Mouse (Mus musculus): Measurements from ENCODE around the gene Gspt1. TPM values are rescaled to one million over a fixed set of nuclear protein-coding genes. Genes with fewer than 3 reads are reported as not detected.

Gspt1 gene
- polyA plus RNA-seq, 1 experiment from 2014 or later, result 103 TPM

MicroRNA genes within 50 kb of the gene (microRNA counts, 519-probe panel; counts per million panel counts)
- microRNA mmu-miR-1945, result 684 counts per million, percentile 72 among the panel's probes with 10 or more counts

Small RNA genes within 50 kb of the gene (microRNA-seq; reads per million reads assigned to microRNA genes)
- 9.4 reads per million, percentile 17 among the genes with 10 or more reads in this experiment for gene Mir1945

Other genes starting within 250 kb of the Gspt1 start
- gene Snn, start 193.4 kb downstream of the Gspt1 start, polyA plus RNA-seq (2016; fragmentation: Nextera tagmentation; extraction: Ambion mirVana), result 47.6 and 55.1 TPM in 2 replicates
- gene Litaf, start 188.2 kb downstream of the Gspt1 start, polyA plus RNA-seq (2016; fragmentation: Nextera tagmentation; extraction: Ambion mirVana), result 87.5 and 91.1 TPM in 2 replicates
- gene Txndc11, start 119.7 kb downstream of the Gspt1 start, polyA plus RNA-seq (2016; fragmentation: Nextera tagmentation; extraction: Ambion mirVana), result 27.9 and 33.4 TPM in 2 replicates
- 61.9 and 71.3 TPM in 2 replicates for gene Zc3h7a, start 77.9 kb downstream of the Gspt1 start, polyA plus RNA-seq (2016; fragmentation: Nextera tagmentation; extraction: Ambion mirVana)
- gene Rsl1d1, start 51.0 kb downstream of the Gspt1 start, polyA plus RNA-seq (2016; fragmentation: Nextera tagmentation; extraction: Ambion mirVana), result 278 and 326 TPM in 2 replicates
- gene Tnfrsf17, start 59.5 kb upstream of the Gspt1 start, polyA plus RNA-seq (2016; fragmentation: Nextera tagmentation; extraction: Ambion mirVana), result not detected in 2 replicates
- 9.9 and 12.5 TPM in 2 replicates for gene Snx29, start 68.6 kb upstream of the Gspt1 start, polyA plus RNA-seq (2016; fragmentation: Nextera tagmentation; extraction: Ambion mirVana)

All from limb, embryonic 10.5 days (tissue).